Mouse (Mus musculus) C2C12 (cell line): Measurements from ENCODE around the gene Zc3h7a.

Experiments
- CEBPB ChIP-seq: IDR thresholded peaks from one replicate; pipeline ENCODE4 v1.6.1; 2011; ENCODE audit warnings: low read depth, mild to moderate bottlenecking, control low read depth, moderate library complexity
- CTCF ChIP-seq: IDR thresholded peaks from one replicate; pipeline ENCODE4 v1.5.1; 2011; ENCODE audit not compliant: control insufficient read depth, insufficient read depth, insufficient read length
- MYOD1 ChIP-seq: IDR thresholded peaks from one replicate; pipeline ENCODE4 v1.6.1; 2011; ENCODE audit warnings: low read depth; ENCODE audit not compliant: control insufficient read depth, insufficient read length

DNA sequence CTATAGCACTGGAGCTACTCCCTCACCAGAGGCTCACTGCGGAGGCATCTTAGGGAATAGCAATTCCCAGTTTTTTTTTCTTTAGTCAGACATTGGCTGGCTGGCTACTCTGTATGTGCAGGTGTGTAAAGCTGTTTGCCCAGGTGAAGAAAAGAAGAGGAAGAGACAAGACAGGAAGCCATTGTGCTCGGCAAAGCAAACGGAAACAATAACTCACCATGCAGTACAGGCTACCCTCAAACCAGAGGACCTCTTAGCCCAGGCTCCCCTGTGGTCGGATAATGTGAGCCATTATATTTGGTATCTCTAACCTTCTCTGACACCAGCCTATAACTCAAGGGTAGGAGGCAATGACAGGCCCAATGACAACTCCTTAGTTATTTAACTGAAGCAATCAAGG is 20.9 kb upstream of the Zc3h7a start:
- no peak for TF ChIP-seq CTCF
- no peak for TF ChIP-seq CEBPB
- TF ChIP-seq MYOD1: no peak
